Mouse (Mus musculus) heart, embryonic 10.5 days (tissue): ENCODE measurements at regions not wholly inside any gene's neighbourhood (a gene's known extent, or its start where the extent isn't known, plus 50 kb on each side); places are given as distances from the start of the nearest gene placed in this dataset.
A peak's percentile ranks its signal among the peaks of the same experiment; 100 is the strongest.

Experiments
- DNase-seq: peaks from one replicate; pipeline ENCODE4 v3.0.0-alpha.2; 2017; ENCODE audit warnings: low spot score
- H3K27ac ChIP-seq: fragments of 300-500 bp; sonication (generic); 2 replicates; pipeline ENCODE4 v1.5.1; 2016; ENCODE audit warnings: mild to moderate bottlenecking
- H3K27me3 ChIP-seq: fragments of 300-500 bp; sonication (generic); 2 replicates; pipeline ENCODE4 v1.6.1; 2016; ENCODE audit warnings: mild to moderate bottlenecking; ENCODE audit not compliant: poor library complexity, insufficient read depth, severe bottlenecking
- H3K36me3 ChIP-seq: fragments of 300-500 bp; sonication (generic); 2 replicates; pipeline ENCODE4 v1.6.1; 2016; ENCODE audit warnings: mild to moderate bottlenecking, moderate library complexity
- H3K4me1 ChIP-seq: fragments of 300-500 bp; sonication (generic); 2 replicates; pipeline ENCODE4 v1.6.1; 2016; ENCODE audit warnings: mild to moderate bottlenecking
- H3K4me3 ChIP-seq: fragments of 300-500 bp; sonication (generic); 2 replicates; pipeline ENCODE4 v1.5.1; 2016; ENCODE audit warnings: mild to moderate bottlenecking, moderate library complexity
- H3K9me3 ChIP-seq: fragments of 300-500 bp; sonication (generic); 2 replicates; pipeline ENCODE4 v1.6.1; 2016; ENCODE audit warnings: mild to moderate bottlenecking, moderate library complexity
- WGBS: fragments of 180-500 bp; shearing (Covaris S2); methylation state at CpG from one replicate; pipeline ENCODE4 v1.1.7; 2016; 5-methylcytosine and 5-hydroxymethylcytosine counted together

GRCm38 (mm10) chr11:113178375-113178774, 396.4 kb downstream of the Sox9 start:
- DNase-seq: no peak
- no peaks in the 10 kb centered on the region for H3K36me3 ChIP-seq
- H3K4me1 ChIP-seq: peaks cover 20% of the 10 kb centered on the region
- H3K4me3 ChIP-seq: no peak overlapping the region
- H3K27ac ChIP-seq: no peak overlapping the region
- no peaks in the 10 kb centered on the region for H3K9me3 ChIP-seq
- peaks cover 13% of the 10 kb centered on the region; the same call in 1 of the 2 replicates for H3K27me3 ChIP-seq
- WGBS: 84% methylated on average over 7 of the region's 7 CpGs

- peaks cover 24% of the 10 kb centered on the region for H3K4me1 ChIP-seq
- DNase-seq: no peak
- peaks cover 26% of the 10 kb centered on the region; the same call in 1 of the 2 replicates for H3K27me3 ChIP-seq
Measured at GRCm38 (mm10) chr11:113180008-113180407, 398.0 kb downstream of the Sox9 start.

GRCm38 (mm10) chr11:113182083-113182861, 400.2 kb downstream of the Sox9 start:
- 64% methylated on average over 13 of the region's 13 CpGs for whole genome bisulfite sequencing
- Histone ChIP-seq H3K27ac (no peak overlapping the region), H3K4me1 (peaks cover 24% of the 10 kb centered on the region)

More at GRCm38 (mm10) chr11:113180008-113180407, 398.0 kb downstream of the Sox9 start:
- 49% methylated on average over 14 of the region's 14 CpGs for WGBS
- H3K4me3 ChIP-seq: no peak overlapping the region
- H3K36me3 ChIP-seq: no peaks in the 10 kb centered on the region
- no peak overlapping the region for H3K27ac ChIP-seq
- no peaks in the 10 kb centered on the region for H3K9me3 ChIP-seq

GRCm38 (mm10) chr11:113183556-113183955, 401.5 kb downstream of the Sox9 start:
- Histone ChIP-seq H3K4me1 (peaks cover 29% of the 10 kb centered on the region), H3K27me3 (peaks cover 25% of the 10 kb centered on the region; the same call in 1 of the 2 replicates), H3K9me3 (no peaks in the 10 kb centered on the region), H3K36me3 (no peaks in the 10 kb centered on the region), H3K4me3 (no peak overlapping the region), H3K27ac (0 out of 2 replicates have a peak overlapping the region, but pooled peaks have one; percentile 8)
- WGBS: 63% methylated on average over 5 of the region's 5 CpGs
- DNase-seq: no peak

More at GRCm38 (mm10) chr11:113182083-113182861, 400.2 kb downstream of the Sox9 start:
- Histone ChIP-seq H3K4me3 (no peak overlapping the region), H3K9me3 (no peaks in the 10 kb centered on the region), H3K36me3 (no peaks in the 10 kb centered on the region), H3K27me3 (peaks cover 29% of the 10 kb centered on the region; the same call in 1 of the 2 replicates)
- DNase-seq: no peak

- Histone ChIP-seq H3K27ac (0 out of 2 replicates have a peak overlapping the region, but pooled peaks have one; percentile 8), H3K9me3 (no peaks in the 10 kb centered on the region), H3K27me3 (peaks cover 23% of the 10 kb centered on the region; the same call in 1 of the 2 replicates), H3K36me3 (no peaks in the 10 kb centered on the region), H3K4me1 (peaks cover 32% of the 10 kb centered on the region), H3K4me3 (no peak overlapping the region)
- WGBS: 28% methylated on average over 9 of the region's 9 CpGs
- DNase-seq: no peak
Measured at GRCm38 (mm10) chr11:113184095-113184494, 402.1 kb downstream of the Sox9 start.

GRCm38 (mm10) chr11:113187407-113187806, 405.4 kb downstream of the Sox9 start:
- H3K4me1 ChIP-seq: peaks cover 26% of the 10 kb centered on the region
- H3K9me3 ChIP-seq: no peaks in the 10 kb centered on the region
- no peaks in the 10 kb centered on the region for H3K36me3 ChIP-seq
- no peak overlapping the region for H3K27ac ChIP-seq
- no peak overlapping the region for H3K4me3 ChIP-seq
- WGBS: 79% methylated on average over 8 of the region's 8 CpGs
- peaks cover 25% of the 10 kb centered on the region; the same call in 1 of the 2 replicates for H3K27me3 ChIP-seq
- no peak for DNase-seq

- H3K27me3 ChIP-seq: peaks cover 33% of the 10 kb centered on the region; the same call in 1 of the 2 replicates
- no peak overlapping the region; the same call in 1 of the 2 replicates for H3K27ac ChIP-seq
- H3K4me1 ChIP-seq: peaks cover 27% of the 10 kb centered on the region
- WGBS: 39% methylated on average over 4 of the region's 4 CpGs
- no peak for DNase-seq
- no peaks in the 10 kb centered on the region for H3K9me3 ChIP-seq
- no peak overlapping the region for H3K4me3 ChIP-seq
- no peaks in the 10 kb centered on the region for H3K36me3 ChIP-seq
Measured at GRCm38 (mm10) chr11:113188263-113188920, 406.4 kb downstream of the Sox9 start.

GRCm38 (mm10) chr11:113190006-113190405, 408.0 kb downstream of the Sox9 start:
- 83% methylated on average over 6 of the region's 6 CpGs for WGBS
- H3K4me1 ChIP-seq: peaks cover 22% of the 10 kb centered on the region
- no peak overlapping the region for H3K27ac ChIP-seq
- H3K4me3 ChIP-seq: no peak overlapping the region
- H3K9me3 ChIP-seq: no peaks in the 10 kb centered on the region
- no peak for DNase-seq
- peaks cover 20% of the 10 kb centered on the region; the same call in 1 of the 2 replicates for H3K27me3 ChIP-seq
- no peaks in the 10 kb centered on the region for H3K36me3 ChIP-seq

- no peak overlapping the region for H3K4me3 ChIP-seq
- no peaks in the 10 kb centered on the region for H3K36me3 ChIP-seq
- no peak for DNase-seq
- no peaks in the 10 kb centered on the region for H3K9me3 ChIP-seq
- H3K27me3 ChIP-seq: peaks cover 20% of the 10 kb centered on the region; the same call in 1 of the 2 replicates
- peaks cover 22% of the 10 kb centered on the region for H3K4me1 ChIP-seq
- no peak overlapping the region for H3K27ac ChIP-seq
- 73% methylated on average over 4 of the region's 4 CpGs for WGBS
Measured at GRCm38 (mm10) chr11:113190520-113190919, 408.5 kb downstream of the Sox9 start.

GRCm38 (mm10) chr11:113191006-113191405, 409.0 kb downstream of the Sox9 start:
- Histone ChIP-seq H3K27ac (no peak overlapping the region), H3K36me3 (no peaks in the 10 kb centered on the region), H3K4me1 (peaks cover 22% of the 10 kb centered on the region), H3K9me3 (no peaks in the 10 kb centered on the region), H3K27me3 (peaks cover 20% of the 10 kb centered on the region; the same call in 1 of the 2 replicates), H3K4me3 (no peak overlapping the region)
- WGBS: 87% methylated on average over 7 of the region's 7 CpGs
- no peak for DNase-seq

- no peaks in the 10 kb centered on the region for H3K36me3 ChIP-seq
- peak overlapping the region; percentile 15; the same call in 1 of the 2 replicates for H3K4me3 ChIP-seq
- WGBS: 49% methylated on average over 22 of the region's 22 CpGs
- H3K27ac ChIP-seq: no peak overlapping the region
- peaks cover 17% of the 10 kb centered on the region; the same call in 1 of the 2 replicates for H3K27me3 ChIP-seq
- no peak for DNase-seq
- no peaks in the 10 kb centered on the region for H3K9me3 ChIP-seq
- H3K4me1 ChIP-seq: peaks cover 22% of the 10 kb centered on the region
Measured at GRCm38 (mm10) chr11:113192086-113192856, 410.2 kb downstream of the Sox9 start.

- H3K27ac ChIP-seq: no peak overlapping the region
- no peaks in the 10 kb centered on the region for H3K36me3 ChIP-seq
- DNase-seq: no peak
- peaks cover 14% of the 10 kb centered on the region for H3K4me1 ChIP-seq
- H3K4me3 ChIP-seq: no peak overlapping the region
- H3K9me3 ChIP-seq: no peaks in the 10 kb centered on the region
- 69% methylated on average over 15 of the region's 15 CpGs for whole genome bisulfite sequencing
- H3K27me3 ChIP-seq: peaks cover 23% of the 10 kb centered on the region
Measured at GRCm38 (mm10) chr11:113194144-113194827, 412.3 kb downstream of the Sox9 start.
